Mouse (Mus musculus): ENCODE data around the gene Zer1. TPM values are rescaled to one million over a fixed set of nuclear protein-coding genes. Genes with fewer than 3 reads are reported as not detected.

Zer1 gene
- total RNA-seq, 2 experiments from 2014 or later = 31.6 to 40.4 TPM

DNA sequence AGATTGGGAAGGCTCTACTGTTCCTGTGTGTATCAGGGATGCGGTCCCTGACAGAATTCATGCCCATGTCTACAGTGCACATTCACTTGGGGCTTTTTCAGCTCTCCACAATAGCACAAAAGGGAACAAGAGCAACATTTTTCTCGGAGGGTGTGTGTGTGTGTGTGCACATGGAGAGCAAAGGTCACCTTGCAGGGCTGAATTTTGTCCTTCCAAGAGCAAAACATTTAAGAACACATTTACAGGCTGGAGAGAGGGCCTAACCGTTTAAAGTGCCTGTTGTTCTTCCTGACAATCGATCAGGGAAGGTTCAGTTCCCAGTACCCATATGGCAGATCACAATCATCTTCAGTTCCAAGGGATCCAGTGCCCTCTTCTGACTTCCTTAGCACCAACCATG is 5.8 kb upstream of the Zer1 start:
- DNase-seq (ENCODE audit: low spot score in 2 of 2) = no peak

DNA sequence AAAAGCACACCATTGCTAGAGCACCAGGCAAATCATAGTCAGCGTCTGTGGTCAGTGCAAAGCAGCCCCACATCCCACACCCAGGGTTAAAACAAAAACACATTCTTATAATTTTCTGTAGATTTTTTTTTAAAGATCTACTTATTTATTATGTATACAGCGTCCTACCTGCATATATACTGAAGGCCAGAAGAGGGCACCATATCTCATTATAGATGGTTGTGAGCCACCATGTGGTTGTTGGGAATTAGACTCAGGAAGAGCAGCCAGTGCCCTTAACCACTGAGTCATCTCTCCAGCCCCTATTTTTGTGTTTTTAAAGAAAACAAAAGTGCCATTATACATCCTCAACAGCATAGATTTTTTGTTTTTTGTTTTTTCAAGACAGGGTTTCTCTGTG is 4.4 kb upstream of the Zer1 start:
- no peak for DNase-seq (ENCODE audit: low spot score in 2 of 2)

DNA sequence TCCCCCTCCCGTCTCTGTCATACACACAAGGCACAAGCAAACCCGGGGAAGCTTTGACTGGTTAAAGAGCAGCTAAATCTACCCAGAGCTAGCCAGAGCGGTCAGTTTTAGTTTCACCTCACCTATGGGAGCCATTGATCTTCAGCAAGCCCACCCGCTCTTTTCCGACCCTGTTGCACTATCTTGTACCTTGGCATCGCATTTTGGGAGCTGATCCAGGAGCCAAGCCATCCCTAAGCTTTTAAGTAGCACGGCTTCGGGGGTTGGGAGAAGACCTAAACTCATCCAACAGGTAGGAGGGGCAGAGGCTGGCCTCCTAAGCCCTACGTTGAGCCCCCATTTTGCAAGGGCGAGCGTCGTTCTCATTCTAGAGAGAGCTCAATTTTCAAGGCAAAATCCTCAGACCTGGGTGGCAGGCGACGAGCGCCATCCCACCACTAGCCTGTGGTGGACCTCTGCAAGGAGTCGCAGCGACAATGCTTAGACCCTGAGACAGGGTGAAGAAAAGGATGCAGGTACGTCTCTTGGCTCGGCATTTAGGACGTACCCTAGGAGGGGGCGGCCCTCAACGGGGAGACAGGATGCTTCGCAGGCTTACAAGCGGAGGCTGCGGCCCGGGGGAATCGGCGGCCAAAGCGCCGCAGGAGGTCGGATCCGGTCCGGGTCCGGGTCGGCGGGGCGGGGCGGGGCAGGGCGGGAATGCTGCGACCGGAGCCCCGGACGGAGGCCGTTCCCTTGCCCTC is 485 bp downstream of the Zer1 start:
- no peak for DNase-seq (ENCODE audit: low spot score in 2 of 2)

DNA sequence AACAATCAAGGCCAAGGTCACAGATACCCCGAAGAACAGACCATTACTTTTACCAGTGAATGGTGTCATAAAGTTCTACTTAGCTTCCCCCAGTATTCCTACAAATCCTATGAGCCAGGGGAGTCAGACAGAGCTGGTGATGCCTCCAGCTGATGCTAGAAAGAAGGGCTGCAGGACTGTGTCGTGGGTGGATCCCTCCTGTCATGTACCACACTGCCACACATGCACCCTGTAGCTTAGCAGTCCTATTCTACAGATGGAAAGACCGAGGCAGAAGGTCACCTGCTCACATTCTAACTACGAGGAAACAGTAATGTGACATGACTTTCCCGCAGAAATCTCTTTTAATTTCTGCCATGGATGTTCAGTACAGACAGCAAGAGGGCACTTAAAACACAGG is 1.6 kb downstream of the Zer1 start:
- no peak for DNase-seq (ENCODE audit: low spot score in 2 of 2)

DNA sequence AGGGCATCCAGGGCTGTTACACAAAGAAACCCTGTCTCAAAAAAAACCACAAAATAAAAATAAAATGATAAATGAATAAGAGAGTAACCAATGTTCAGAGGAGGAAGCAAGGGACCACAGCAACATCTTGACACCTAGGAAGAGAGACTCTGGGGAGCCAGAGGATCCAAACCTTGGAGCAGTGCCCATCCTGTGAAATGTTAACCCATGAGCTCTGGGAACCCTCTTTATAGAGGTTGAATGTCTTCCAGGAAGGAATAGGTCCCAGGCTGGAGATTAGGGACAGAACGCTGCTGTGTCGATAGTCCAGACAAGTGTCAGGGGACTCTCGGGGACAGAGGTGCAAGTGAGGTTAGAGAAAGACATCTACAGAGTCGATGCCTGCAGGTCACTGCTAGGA is 4.1 kb downstream of the Zer1 start:
- no peak for DNase-seq (ENCODE audit: low spot score in 2 of 2)

DNA sequence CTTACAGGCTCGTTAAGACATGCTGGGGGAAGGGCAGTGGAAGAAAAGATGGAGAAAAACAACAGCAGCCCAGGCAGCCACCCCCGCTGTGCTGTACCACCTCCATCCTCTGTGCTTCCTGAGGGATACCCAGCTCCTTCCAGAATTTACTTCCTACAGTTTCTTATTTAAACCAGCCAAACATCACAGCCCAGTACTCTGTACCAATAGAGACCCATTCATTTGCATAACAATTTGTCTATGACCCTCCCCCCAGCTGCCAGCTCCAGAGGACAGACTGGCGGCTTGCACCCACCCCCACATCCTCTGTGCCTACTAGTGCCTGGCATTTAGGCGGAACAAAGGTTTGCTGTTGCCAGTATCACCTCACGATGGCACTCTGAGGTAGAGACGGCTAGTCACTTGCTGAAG is 4.7 kb downstream of the Zer1 start:
- DNase-seq (ENCODE audit: low spot score in 2 of 2) = no peak

DNA sequence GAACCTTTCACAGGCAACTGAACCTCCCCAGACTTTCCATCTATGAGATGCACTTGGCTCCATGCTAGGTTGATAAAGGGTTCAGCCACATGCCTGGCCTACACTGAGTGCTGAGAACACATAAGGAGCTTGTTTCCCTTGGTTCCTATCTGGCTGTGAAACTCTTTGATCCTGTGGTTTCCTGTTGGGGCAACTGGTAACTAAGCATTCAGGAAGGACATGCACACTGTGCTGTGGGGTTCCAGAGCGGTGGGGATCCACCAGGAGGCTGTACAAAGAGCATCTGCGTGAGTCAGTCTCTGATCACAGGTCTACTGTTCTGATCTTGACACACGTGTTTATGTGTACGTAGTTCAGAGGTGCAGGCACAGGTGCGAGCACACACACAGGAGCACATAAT is 11.8 kb downstream of the Zer1 start:
- no peak for DNase-seq (ENCODE audit: low spot score in 2 of 2)

DNA sequence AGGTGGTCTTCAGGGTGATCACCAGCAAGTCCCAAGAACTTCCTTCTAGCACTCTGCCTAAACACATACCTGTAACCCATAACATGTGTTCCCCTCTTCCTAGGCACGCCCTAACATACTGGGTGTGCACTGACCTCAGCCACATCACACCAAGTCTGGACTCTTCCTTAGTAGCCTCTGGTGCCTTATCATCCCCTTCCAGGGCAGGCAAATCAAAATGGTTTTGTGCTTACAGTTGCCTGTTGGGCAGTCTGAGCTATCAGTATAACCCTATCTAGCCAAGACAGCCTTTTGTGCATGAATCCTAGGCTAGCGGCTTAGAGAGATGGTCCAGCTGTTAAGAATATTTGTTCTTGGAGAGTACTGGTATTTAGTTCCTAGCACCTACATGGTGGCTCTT is 12.9 kb downstream of the Zer1 start:
- no peak for DNase-seq (ENCODE audit: low spot score in 2 of 2)

DNA sequence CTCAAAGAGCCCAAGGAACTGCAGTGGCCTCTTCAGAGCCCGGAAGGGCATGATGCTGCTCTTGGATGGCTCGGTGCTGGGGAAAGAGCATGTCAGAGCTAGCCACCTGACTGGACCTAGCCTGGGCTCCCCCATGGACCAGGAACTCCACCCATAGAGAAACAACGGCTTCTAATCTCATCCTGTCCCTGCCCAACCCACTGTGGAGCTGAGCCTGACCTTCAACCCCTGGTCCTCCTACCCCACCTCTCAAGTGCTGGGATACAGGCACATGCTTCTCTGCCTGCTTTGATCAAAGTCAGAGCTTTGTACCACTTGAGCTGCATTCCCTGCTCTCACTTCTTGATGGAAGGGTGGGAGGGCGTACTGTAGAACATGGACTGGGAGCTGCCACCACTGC is 16.1 kb downstream of the Zer1 start:
- no peak for DNase-seq (ENCODE audit: low spot score in 2 of 2)

DNA sequence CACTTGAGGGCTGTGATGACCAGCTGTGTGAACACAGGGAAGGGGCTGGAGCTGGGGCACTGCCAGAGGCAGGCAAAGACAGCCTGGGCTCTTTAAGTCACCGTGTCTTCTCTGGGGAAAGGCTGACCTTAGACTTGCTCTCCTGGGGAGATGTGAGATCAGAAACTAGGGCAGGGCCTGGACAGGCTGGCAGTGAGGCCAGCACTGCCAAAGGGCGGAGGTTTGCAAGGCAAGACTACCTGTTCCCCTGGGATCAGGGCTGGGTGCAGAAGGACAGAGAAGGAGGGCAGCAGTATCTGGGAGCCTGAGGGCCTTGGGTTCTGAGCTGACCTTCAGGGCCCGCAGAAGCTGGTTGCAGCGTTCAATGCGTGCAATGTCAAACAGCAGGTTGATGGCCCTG is 16.7 kb downstream of the Zer1 start:
- DNase-seq (ENCODE audit: low spot score in 2 of 2) = no peak

DNA sequence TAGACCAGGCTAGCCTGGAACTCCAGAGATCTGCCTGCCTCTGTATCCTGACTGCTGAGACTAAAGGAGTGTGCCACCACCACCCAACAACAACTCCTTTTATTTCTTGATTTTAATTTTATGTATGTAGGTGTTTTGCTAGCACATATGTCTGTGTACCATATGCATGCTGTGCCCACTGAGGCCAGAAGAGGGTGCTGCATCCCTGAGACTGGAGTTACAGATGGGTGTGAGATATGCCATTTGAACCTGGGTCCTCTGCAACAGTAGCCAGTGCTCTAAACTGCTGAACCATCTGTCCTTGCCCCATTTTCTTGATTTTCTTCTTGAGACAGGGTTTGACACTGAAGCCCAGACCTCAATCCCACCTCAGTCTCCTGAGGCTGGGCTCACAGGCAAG is 18.0 kb downstream of the Zer1 start:
- DNase-seq (ENCODE audit: low spot score in 2 of 2) = peak; percentile 33 to 42

DNA sequence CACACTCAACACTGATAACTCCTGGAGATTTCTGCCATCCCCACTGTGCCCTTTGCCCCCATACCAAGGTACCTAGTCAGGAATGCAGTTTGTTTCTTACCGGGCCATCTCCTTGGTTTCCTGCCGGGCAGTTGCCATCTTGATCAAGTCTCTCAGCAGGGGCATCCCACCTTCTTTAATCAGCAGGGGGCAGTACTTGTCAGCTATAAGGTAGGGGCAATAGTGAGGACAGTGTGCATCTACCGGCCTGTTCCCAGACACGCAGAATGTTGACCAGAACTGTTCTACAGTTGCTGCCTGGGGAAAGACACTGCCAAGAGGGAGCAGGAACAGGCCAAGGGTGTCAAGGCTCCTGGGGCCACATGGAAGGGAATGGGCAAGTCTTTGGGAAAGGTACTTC is 24.2 kb downstream of the Zer1 start:
- DNase-seq (ENCODE audit: low spot score in 2 of 2) = no peak

DNA sequence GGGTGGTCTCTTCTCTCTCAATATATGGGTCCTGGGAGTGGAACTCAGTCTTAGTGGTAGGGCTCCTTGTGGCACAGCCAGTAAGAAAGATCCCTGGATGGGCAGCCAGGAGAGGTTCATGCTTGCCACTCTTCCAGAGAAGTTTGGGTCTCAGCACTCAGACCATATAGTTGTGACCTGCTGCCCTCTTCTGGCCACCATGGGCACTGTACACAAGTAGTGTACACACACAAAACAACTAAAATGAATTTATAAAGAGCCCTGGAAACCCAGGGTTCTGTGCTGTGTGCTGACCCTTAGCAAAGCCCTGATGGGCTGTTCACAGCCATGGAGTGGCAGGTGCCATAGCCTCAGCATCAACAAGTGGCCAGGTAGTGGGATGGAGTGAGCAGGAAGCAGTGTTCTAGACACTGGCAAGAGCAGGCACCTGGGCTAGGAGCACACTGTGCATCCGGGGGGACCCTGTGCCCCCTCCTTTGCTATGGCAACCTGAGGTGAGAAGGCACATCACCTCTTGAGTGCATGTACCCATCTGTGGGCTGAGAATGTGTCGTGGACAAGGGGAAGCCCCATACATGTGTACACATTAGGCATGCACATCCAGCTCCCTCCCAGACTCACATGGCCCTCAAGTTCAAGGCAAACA is 28.4 kb downstream of the Zer1 start:
- peak; percentile 52 to 63 for DNase-seq (ENCODE audit: low spot score in 2 of 2)

DNA sequence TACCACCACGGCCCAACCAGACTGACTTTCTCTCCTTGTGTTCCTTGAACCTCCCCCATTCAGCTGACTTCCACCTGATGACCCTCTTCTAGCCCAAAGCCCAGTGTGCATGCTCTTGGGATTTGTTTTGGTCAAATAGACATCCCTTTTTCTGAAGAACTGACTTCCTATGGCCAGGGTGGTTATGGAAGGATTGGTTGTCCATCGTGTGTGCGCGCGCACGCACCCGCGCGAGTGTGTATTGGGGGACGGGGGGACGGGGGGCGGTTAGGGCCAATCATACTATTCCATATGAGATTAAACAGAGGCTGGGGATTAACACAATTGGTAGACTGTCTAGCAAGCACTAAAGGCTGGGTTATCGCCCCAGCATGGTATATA is 30.2 kb downstream of the Zer1 start:
- DNase-seq (ENCODE audit: low spot score in 2 of 2) = no peak

DNA sequence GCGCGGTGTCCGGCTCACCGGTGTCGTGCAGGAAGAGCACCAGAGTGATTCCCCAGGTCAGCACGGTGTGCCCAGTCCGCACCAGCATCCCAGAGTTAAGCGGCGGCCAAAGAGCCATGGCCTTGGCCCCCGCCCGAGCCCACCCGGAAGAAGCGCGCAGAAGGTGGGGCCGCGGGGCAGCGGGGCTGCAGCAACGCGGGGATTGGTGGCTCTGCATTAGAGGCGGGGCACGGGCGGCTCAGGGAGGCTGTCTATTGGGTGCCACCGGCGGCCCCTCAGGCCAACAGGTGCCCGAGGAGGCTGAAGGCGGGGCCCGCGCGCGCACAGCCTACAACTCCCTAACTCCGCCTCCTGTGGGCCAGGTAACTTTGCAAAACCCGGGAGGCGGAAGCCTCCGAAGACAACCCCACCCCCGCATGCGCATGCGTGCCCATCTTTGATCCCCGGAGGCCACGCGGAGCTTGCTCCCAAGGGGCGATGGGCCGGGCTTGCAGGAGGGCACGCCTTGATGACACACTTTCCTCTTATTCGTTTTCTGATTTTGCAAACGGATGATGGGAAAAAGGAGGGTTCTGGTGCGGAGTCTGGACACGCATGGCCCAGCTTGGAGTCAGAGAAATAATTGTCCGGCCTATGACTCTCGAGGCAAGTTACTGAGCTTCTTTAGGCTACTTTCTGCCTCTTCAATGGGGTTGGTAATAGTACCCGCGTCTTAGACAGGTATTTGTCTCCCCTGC is 30.7 kb downstream of the Zer1 start, which contains the start of gene Zdhhc12:
Gene Zdhhc12 (minus strand): TSS at position 178 of the 737 bp plus-strand sequence.
- DNase-seq (ENCODE audit: low spot score in 2 of 2) = peak; percentile 87 to 90

DNA sequence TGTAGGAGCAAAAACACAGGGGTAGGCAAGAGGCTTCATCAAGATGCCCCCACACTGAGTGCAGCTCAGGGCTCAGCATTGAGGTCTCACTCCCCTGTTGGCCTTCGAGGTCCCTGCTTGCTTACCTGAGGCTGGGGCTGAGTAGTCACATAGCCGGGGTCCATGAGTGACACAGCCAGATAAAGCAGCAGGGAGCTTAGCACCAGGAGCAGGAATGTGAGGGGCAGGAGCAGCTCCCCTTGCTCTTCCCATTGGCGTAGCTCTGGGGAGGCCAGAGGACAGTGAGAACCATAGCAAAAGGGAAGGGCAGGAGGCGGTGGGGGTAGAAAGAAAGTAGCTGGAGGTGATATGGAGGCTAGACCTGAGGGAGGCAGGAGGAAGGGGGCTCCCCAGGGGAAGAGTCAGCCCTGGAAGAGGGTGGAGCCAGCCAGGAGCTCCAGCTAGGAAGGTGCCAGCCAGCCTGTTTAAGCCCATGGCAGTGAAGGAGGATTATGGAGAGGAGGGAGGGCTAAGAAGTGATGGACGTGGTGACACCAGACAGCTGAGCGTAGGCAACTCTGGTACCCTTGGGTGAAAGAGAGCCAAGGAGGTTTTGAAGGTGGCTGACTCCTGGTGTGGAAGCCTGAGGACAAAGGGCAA is 32.0 kb downstream of the Zer1 start:
- DNase-seq (ENCODE audit: low spot score in 2 of 2) = no peak

DNA sequence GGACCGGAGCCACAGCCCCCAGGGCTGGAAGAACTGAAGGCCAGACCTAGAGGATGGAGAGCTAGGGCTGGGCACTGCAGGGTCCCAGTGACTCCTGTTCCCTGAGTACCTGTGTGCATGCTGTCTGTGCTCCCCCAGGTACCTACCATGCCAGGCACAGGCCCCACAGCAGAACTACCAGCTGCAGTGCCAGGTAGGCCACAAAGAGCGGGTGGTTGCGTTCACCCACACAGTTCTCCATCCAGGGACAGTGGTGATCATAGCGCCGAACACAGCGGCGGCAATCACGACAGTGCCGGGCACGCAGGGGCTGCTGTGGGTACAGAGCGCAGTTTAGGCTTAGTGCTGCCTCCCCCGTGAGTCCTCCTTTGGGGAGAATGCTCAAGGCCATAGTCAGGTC is 32.9 kb downstream of the Zer1 start:
- DNase-seq (ENCODE audit: low spot score in 2 of 2) = no peak

DNA sequence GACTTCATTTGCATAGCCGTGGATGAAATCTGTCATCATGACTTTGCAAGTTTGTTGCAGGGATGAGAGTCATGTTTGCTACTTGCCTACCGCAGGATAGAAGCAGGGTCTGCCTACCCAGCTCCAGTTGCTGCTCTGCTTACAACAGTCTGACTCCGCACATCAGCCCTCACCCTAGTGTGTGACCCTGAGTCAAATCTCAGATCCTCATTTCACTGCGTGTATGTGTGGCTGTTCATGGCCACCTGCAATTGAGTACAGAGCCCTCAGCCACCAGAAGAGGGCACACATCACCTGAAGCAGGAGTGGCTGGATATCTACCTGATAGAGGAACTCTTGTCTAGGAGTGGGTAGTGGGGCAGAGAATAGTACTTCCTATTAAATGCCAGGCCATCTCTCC is 37.1 kb downstream of the Zer1 start:
- no peak for DNase-seq (ENCODE audit: low spot score in 2 of 2)

DNA sequence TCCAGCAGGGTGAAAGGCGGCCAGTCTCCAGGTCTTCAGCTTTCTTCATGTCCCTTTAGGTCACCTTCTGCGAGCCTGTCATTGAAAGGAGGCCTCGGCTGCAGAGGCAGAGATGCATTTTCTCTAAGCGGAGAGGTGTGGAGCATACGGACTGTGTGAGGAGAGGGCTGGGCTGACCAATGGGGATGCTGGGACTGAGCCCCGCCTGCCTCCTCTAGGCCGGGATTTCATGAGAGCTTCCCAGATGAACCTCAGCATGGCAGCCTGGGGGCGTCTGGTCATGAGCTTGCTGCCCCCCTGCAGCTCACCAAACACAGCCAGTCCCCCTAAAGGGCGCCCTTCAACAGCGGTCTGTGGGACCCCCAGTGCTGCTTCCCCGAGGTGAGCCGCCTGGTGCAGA is 39.8 kb downstream of the Zer1 start:
- no peak for DNase-seq (ENCODE audit: low spot score in 2 of 2)

DNA sequence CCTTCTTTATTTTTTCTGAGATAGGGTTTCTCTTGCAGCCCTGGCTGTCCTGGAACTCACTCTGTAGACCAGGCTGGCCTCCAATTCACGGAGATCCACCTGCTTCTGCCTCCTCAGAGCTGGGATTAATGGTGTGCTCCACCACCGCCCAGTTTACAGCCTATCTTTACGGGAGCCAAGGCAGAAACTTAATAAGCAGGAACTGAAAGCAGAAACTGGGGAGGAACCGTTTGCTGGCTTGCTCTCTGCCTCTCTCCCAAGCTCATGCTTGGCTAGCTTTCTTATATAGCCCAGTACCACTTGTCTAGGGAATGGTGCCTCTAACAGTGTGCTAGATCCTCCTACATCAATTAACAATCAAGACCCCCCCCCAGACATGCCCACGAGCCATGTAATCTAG is 40.3 kb downstream of the Zer1 start:
- no peak for DNase-seq (ENCODE audit: low spot score in 2 of 2)

DNA sequence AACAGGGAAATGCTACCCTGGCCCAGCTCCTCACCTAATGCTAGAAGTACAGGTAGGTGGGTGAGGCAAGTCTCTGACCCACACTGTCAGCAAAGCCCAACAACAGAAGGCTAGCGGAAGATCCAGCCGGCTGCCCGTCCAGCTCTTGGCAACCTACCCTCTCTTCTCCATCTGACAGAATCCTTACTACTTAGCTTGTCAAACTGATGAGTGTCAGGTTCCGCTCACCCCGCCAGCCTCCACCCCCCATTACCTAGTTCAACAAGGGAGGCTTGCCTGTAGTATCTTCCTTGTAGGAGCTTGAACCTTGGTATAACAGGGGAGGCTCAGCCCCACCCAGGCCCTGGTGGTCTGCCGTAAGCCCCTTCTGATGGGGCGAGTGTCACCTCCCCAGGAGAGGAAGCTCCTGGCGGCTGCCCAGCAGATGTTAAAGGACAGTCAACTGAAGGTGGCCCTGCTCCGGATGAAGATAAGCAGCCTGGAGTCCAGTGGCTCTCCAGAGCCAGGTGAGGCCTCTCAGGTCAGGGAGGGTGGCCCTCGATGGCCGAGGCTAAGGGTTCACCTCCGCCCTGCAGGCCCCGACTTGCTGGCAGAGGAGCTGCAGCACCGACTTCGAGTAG is 44.1 kb downstream of the Zer1 start:
- DNase-seq (ENCODE audit: low spot score in 2 of 2) = no peak
